Mouse (Mus musculus): ENCODE data around the gene Fcgr4. TPM values are rescaled to one million over a fixed set of nuclear protein-coding genes. Genes with fewer than 3 reads are reported as not detected.
"Not testable (repeated sequence)": the region's sequence is repeated elsewhere in the genome, so short reads cannot be mapped to it uniquely, and the experiment has no call there.

The Fcgr4 gene
- polyA plus RNA-seq, 1 experiment: 2.2 TPM

DNA sequence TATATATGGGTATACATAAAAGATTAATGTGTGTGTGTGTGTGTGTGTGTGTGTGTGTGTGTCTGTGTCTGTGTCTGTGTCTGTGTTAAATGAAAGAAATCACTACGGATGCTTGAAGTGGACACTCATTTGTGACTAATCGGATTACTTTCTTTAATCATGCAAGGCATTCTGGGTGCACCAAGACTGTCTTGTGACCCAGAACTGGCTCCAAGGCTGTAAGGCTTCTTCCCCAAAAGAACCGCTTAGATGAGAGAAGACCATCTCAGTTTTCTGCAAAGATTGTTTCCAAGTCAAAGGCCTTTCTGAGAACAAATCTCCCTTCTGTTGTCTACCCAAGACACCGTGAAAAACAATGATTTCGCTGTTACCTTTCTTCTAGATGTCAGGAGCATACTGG, 58.5 kb downstream of the Fcgr4 start:
- H3K27ac ChIP-seq (replicated peaks; ENCODE audit: low read depth, low read length); H3K4me1 ChIP-seq (ENCODE audit: control insufficient read depth, insufficient read depth, insufficient read length, low read length); H3K4me3 ChIP-seq (ENCODE audit: insufficient read depth, low read depth, low read length): not testable (repeated sequence)

- not testable (repeated sequence) for H3K27ac ChIP-seq (replicated peaks; ENCODE audit: low read depth, low read length); H3K4me1 ChIP-seq (ENCODE audit: control insufficient read depth, insufficient read depth, insufficient read length, low read length); H3K4me3 ChIP-seq (ENCODE audit: insufficient read depth, low read depth, low read length)
These were observed 59.2 kb downstream of the Fcgr4 start for GRCm38 (mm10) chr1:171077955-171078354.

GRCm38 (mm10) chr1:171078419-171078818, 59.7 kb downstream of the Fcgr4 start:
- H3K4me3 ChIP-seq (ENCODE audit: insufficient read depth, low read depth, low read length); H3K4me1 ChIP-seq (ENCODE audit: control insufficient read depth, insufficient read depth, insufficient read length, low read length); H3K27ac ChIP-seq (replicated peaks; ENCODE audit: low read depth, low read length): not testable (repeated sequence)

GRCm38 (mm10) chr1:171079345-171079744, 60.6 kb downstream of the Fcgr4 start:
- not testable (repeated sequence) for H3K4me1 ChIP-seq (ENCODE audit: control insufficient read depth, insufficient read depth, insufficient read length, low read length); H3K27ac ChIP-seq (replicated peaks; ENCODE audit: low read depth, low read length); H3K4me3 ChIP-seq (ENCODE audit: insufficient read depth, low read depth, low read length)

Other genes with a start within 250 kb of the Fcgr4 start
- 11.1 and 14.5 TPM in 2 replicates for gene Atf6, start 151.1 kb upstream of the Fcgr4 start, polyA plus RNA-seq (2012; ENCODE audit: insufficient read depth, insufficient read length, missing spikeins)
- gene Gm26620, start 133.9 kb upstream of the Fcgr4 start, polyA plus RNA-seq (2012; ENCODE audit: insufficient read depth, insufficient read length, missing spikeins): not detected in 2 replicates
- gene Dusp12, start 133.4 kb upstream of the Fcgr4 start, polyA plus RNA-seq (2012; ENCODE audit: insufficient read depth, insufficient read length, missing spikeins): 6.1 and 12.9 TPM in 2 replicates
- gene Fcrlb, start 106.0 kb upstream of the Fcgr4 start, polyA plus RNA-seq (2012; ENCODE audit: insufficient read depth, insufficient read length, missing spikeins): not detected in 2 replicates
- 1.8 TPM in 1 of 2 replicates, not detected in the other for gene Fcrla, start 91.3 kb upstream of the Fcgr4 start, polyA plus RNA-seq (2012; ENCODE audit: insufficient read depth, insufficient read length, missing spikeins)
- gene Fcgr2b, start 42.4 kb upstream of the Fcgr4 start, polyA plus RNA-seq (2012; ENCODE audit: insufficient read depth, insufficient read length, missing spikeins): 11.0 and 11.9 TPM in 2 replicates
- 15.9 and 17.1 TPM in 2 replicates for gene Fcgr3, start 46.0 kb downstream of the Fcgr4 start, polyA plus RNA-seq (2012; ENCODE audit: insufficient read depth, insufficient read length, missing spikeins)
- 2.6 and 11.0 TPM in 2 replicates for gene Cfap126, start 95.0 kb downstream of the Fcgr4 start, polyA plus RNA-seq (2012; ENCODE audit: insufficient read depth, insufficient read length, missing spikeins)
- 1,219 and 1,267 TPM in 2 replicates for gene Sdhc, start 131.7 kb downstream of the Fcgr4 start, polyA plus RNA-seq (2012; ENCODE audit: insufficient read depth, insufficient read length, missing spikeins)
- 4.6 and 5.3 TPM in 2 replicates for gene Mpz, start 131.8 kb downstream of the Fcgr4 start, polyA plus RNA-seq (2012; ENCODE audit: insufficient read depth, insufficient read length, missing spikeins)
- gene Pcp4l1, start 177.3 kb downstream of the Fcgr4 start, polyA plus RNA-seq (2012; ENCODE audit: insufficient read depth, insufficient read length, missing spikeins): 3.3 and 4.2 TPM in 2 replicates
- not detected in 2 replicates for gene Nr1i3, start 195.1 kb downstream of the Fcgr4 start, polyA plus RNA-seq (2012; ENCODE audit: insufficient read depth, insufficient read length, missing spikeins)
- 59.3 and 65.5 TPM in 2 replicates for gene Tomm40l, start 203.6 kb downstream of the Fcgr4 start, polyA plus RNA-seq (2012; ENCODE audit: insufficient read depth, insufficient read length, missing spikeins)
- 3.5 and 19.0 TPM in 2 replicates for gene Apoa2, start 206.1 kb downstream of the Fcgr4 start, polyA plus RNA-seq (2012; ENCODE audit: insufficient read depth, insufficient read length, missing spikeins)
- gene Fcer1g, start 215.4 kb downstream of the Fcgr4 start, polyA plus RNA-seq (2012; ENCODE audit: insufficient read depth, insufficient read length, missing spikeins): 29.3 and 35.1 TPM in 2 replicates
- 0.50 and 1.2 TPM in 2 replicates for gene Adamts4, start 231.5 kb downstream of the Fcgr4 start, polyA plus RNA-seq (2012; ENCODE audit: insufficient read depth, insufficient read length, missing spikeins)
- 1,478 and 1,710 TPM in 2 replicates for gene Ndufs2, start 232.5 kb downstream of the Fcgr4 start, polyA plus RNA-seq (2012; ENCODE audit: insufficient read depth, insufficient read length, missing spikeins)

Measured in brown adipose tissue, adult 24 weeks (tissue).